Mouse (Mus musculus) olfactory bulb, adult 2 months (tissue): Measurements from ENCODE around the gene Zer1.

ENCODE experiments used
- CTCF ChIP-seq: fragments of 200-500 bp; IDR thresholded peaks from 2 replicates; pipeline ENCODE4 v1.5.1; 2012; ENCODE audit warnings: low read depth, mild to moderate bottlenecking, low read length, moderate library complexity; ENCODE audit not compliant: insufficient read depth
- POLR2A ChIP-seq: fragments of 200-500 bp; IDR thresholded peaks from 2 replicates; pipeline ENCODE4 v1.6.1; 2012; ENCODE audit warnings: mild to moderate bottlenecking, low read depth, low read length, moderate library complexity; ENCODE audit not compliant: insufficient read depth

- TF ChIP-seq CTCF (no peak), POLR2A (no peak)
These were observed 8.6 kb upstream of the Zer1 start for GRCm38 (mm10) chr2:30132801-30133612.
